Mouse (Mus musculus): Measurements from ENCODE around the gene Cdk5r2.
A peak's percentile ranks its signal among the peaks of the same experiment; 100 is the strongest.

GRCm38 (mm10) chr1:74806360-74807311 is 48.1 kb upstream of the Cdk5r2 start:
- TF ChIP-seq CTCF (IDR thresholded peaks at IDR 0.05; ENCODE audit: low read depth) (peak; percentile 31; the same call in 1 of the 2 replicates), EP300 (IDR thresholded peaks at IDR 0.05; ENCODE audit: low read depth) (no peak)

Measured in liver, embryonic 14.5 days (tissue).